Mouse (Mus musculus) G1E (cell line): ENCODE data around the gene Mynn. TPM values are rescaled to one million over a fixed set of nuclear protein-coding genes. Genes with fewer than 3 reads are reported as not detected.
"Not testable (repeated sequence)": the region's sequence is repeated elsewhere in the genome, so short reads cannot be mapped to it uniquely, and the experiment has no call there.

Experiments used
- ATAC-seq: 2 replicates; pipeline ENCODE4 v1.8.0; 2016; ENCODE audit warnings: mild to moderate bottlenecking; ENCODE audit not compliant: insufficient number of reproducible peaks, poor library complexity, low FRiP score, severe bottlenecking; ENCODE audit errors: extremely low read depth
- DNase-seq: peaks from one replicate; pipeline ENCODE4 v3.0.0; 2012; ENCODE audit warnings: low spot score
- H3K27me3 ChIP-seq: 2 replicates; pipeline ENCODE4 v1.6.1; 2012; ENCODE audit warnings: mild to moderate bottlenecking, low read length, inconsistent platforms; ENCODE audit not compliant: insufficient read depth
- H3K36me3 ChIP-seq: replicated peaks from 2 replicates; pipeline ENCODE3; 2012; ENCODE audit warnings: mild to moderate bottlenecking, inconsistent platforms
- H3K4me1 ChIP-seq: 2 replicates; pipeline ENCODE4 v1.6.1; 2012; ENCODE audit warnings: low read depth, low read length, inconsistent platforms, mixed read lengths; ENCODE audit not compliant: insufficient read depth
- H3K4me3 ChIP-seq: 2 replicates; pipeline ENCODE4 v1.5.1; 2012; ENCODE audit warnings: low read depth, mild to moderate bottlenecking, inconsistent platforms, low read length, moderate library complexity, mixed read lengths
- H3K9me3 ChIP-seq: replicated peaks from 2 replicates; pipeline ENCODE4 v1.6.1; 2012; ENCODE audit warnings: inconsistent platforms
- CTCF ChIP-seq: IDR thresholded peaks from 2 replicates; pipeline ENCODE4 v1.5.1; 2012; ENCODE audit warnings: low read depth, low read length, inconsistent platforms, mixed read lengths
- GATA1 ChIP-seq: IDR thresholded peaks from 2 replicates; pipeline ENCODE4 v1.6.1; 2012; ENCODE audit warnings: borderline replicate concordance, low read length, inconsistent platforms, mixed read lengths
- GATA2 ChIP-seq: IDR thresholded peaks from 2 replicates; pipeline ENCODE4 v1.6.1; 2012; ENCODE audit warnings: low read depth, low read length, inconsistent platforms, borderline replicate concordance
- POLR2AphosphoS5 ChIP-seq: IDR thresholded peaks from 2 replicates; pipeline ENCODE4 v1.6.1; 2012; ENCODE audit warnings: low read depth, low read length, inconsistent platforms; ENCODE audit not compliant: insufficient replicate concordance
- TAL1 ChIP-seq: conservative IDR thresholded peaks from 2 replicates; pipeline ENCODE4 v1.6.1; 2012; ENCODE audit warnings: low read depth, low read length, inconsistent platforms, mixed read lengths
- polyA plus RNA-seq: library from polyadenylated mRNA; stranded (reverse); fragments of >175 nt; gene quantifications from 2 replicates; pipeline ENCODE4 v1.2.3, GENCODE M21; 2012
- total RNA-seq, 2 experiments: library from RNA; stranded (forward) in 1 of 2; stranded (reverse) in 1 of 2; fragments of 200-1000 nt in 1 of 2; fragments of >200 nt in 1 of 2; fragmentation: Nextera tagmentation in 1 of 2; gene quantifications; 2 replicates each; pipeline ENCODE4 v1.2.3; 2014 to 2017

Gene Mynn
- total RNA-seq (2014; fragmentation: Nextera tagmentation) (20.1 and 27.3 TPM in 2 replicates), total RNA-seq (2017) (28.9 and 31.9 TPM in 2 replicates), polyA plus RNA-seq (0.56 and 1.0 TPM in 2 replicates)

GRCm38 (mm10) chr3:30602065-30602739 is at the start of gene Mynn:
Mynn (plus strand) TSS chr3:30602065.
- no peaks in the 10 kb centered on the region for H3K27me3 ChIP-seq
- ATAC-seq (peak; percentile 75), DNase-seq (peak; percentile 81)
- TF ChIP-seq TAL1 (no peak), GATA2 (no peak)
- peaks cover 26% of the 10 kb centered on the region for H3K36me3 ChIP-seq
- H3K9me3 ChIP-seq, result no peaks in the 10 kb centered on the region
- H3K4me3 ChIP-seq, result peak within 1 kb of the TSS; percentile 98
- H3K4me1 ChIP-seq, result peaks cover 30% of the 10 kb centered on the region

- Histone ChIP-seq H3K27me3 (no peaks in the 10 kb centered on the region), H3K9me3 (no peaks in the 10 kb centered on the region), H3K4me1 (no peaks in the 10 kb centered on the region), H3K4me3 (no peak overlapping the region), H3K36me3 (no peaks in the 10 kb centered on the region)
- DNase-seq (no peak), ATAC-seq (no peak)
- TF ChIP-seq TAL1 (no peak), POLR2AphosphoS5 (no peak), CTCF (no peak), GATA2 (no peak)
Observed at GRCm38 (mm10) chr3:30553741-30554140, 48.1 kb upstream of the Mynn start.

- peaks cover 8% of the 10 kb centered on the region; the same call in 1 of the 2 replicates for H3K27me3 ChIP-seq
- H3K4me3 ChIP-seq, result no peak overlapping the region
- DNase-seq (no peak), ATAC-seq (no peak)
- no peaks in the 10 kb centered on the region for H3K9me3 ChIP-seq
- no peaks in the 10 kb centered on the region for H3K36me3 ChIP-seq
- no peak for TF ChIP-seq GATA2
- no peak for TF ChIP-seq CTCF
- TF ChIP-seq GATA1, result no peak
- TF ChIP-seq TAL1, result no peak
- no peak for TF ChIP-seq POLR2AphosphoS5
- no peaks in the 10 kb centered on the region for H3K4me1 ChIP-seq
Observed at GRCm38 (mm10) chr3:30560677-30561314, 41.1 kb upstream of the Mynn start.

- ATAC-seq, DNase-seq, H3K4me3 ChIP-seq, H3K4me1 ChIP-seq, H3K36me3 ChIP-seq, H3K27me3 ChIP-seq, H3K9me3 ChIP-seq: not testable (repeated sequence)
Observed at GRCm38 (mm10) chr3:30566333-30566732, 35.5 kb upstream of the Mynn start.

GRCm38 (mm10) chr3:30573549-30573948 is 28.3 kb upstream of the Mynn start:
- DNase-seq (no peak), ATAC-seq (no peak)
- H3K4me1 ChIP-seq, result no peaks in the 10 kb centered on the region
- no peaks in the 10 kb centered on the region for H3K36me3 ChIP-seq
- no peaks in the 10 kb centered on the region for H3K9me3 ChIP-seq
- TF ChIP-seq GATA1 (no peak), GATA2 (no peak), POLR2AphosphoS5 (no peak), CTCF (no peak), TAL1 (no peak)
- no peak overlapping the region for H3K4me3 ChIP-seq
- no peaks in the 10 kb centered on the region; the same call in 1 of the 2 replicates for H3K27me3 ChIP-seq

- no peak for ATAC-seq
- no peaks in the 10 kb centered on the region for H3K27me3 ChIP-seq
- DNase-seq, result no peak
- H3K4me1 ChIP-seq, result peaks cover 10% of the 10 kb centered on the region; the same call in 1 of the 2 replicates
- H3K9me3 ChIP-seq, result no peaks in the 10 kb centered on the region
- TF ChIP-seq CTCF, result no peak
- no peak for TF ChIP-seq TAL1
- no peak for TF ChIP-seq POLR2AphosphoS5
- TF ChIP-seq GATA2, result no peak
- TF ChIP-seq GATA1, result no peak
- no peaks in the 10 kb centered on the region for H3K36me3 ChIP-seq
- no peak overlapping the region for H3K4me3 ChIP-seq
Observed at GRCm38 (mm10) chr3:30588865-30589264, 13.0 kb upstream of the Mynn start.
